Mouse (Mus musculus) lung, postnatal 0 days (tissue): Measurements from ENCODE around the gene Nck2.

Experiments used
- CTCF ChIP-seq: IDR thresholded peaks from 2 replicates; pipeline ENCODE4 v1.5.1; 2016; ENCODE audit warnings: antibody characterized with exemption, mild to moderate bottlenecking
- EP300 ChIP-seq: IDR thresholded peaks from 2 replicates; pipeline ENCODE4 v1.6.1; 2016; ENCODE audit warnings: antibody characterized with exemption, mild to moderate bottlenecking, control low read depth

DNA sequence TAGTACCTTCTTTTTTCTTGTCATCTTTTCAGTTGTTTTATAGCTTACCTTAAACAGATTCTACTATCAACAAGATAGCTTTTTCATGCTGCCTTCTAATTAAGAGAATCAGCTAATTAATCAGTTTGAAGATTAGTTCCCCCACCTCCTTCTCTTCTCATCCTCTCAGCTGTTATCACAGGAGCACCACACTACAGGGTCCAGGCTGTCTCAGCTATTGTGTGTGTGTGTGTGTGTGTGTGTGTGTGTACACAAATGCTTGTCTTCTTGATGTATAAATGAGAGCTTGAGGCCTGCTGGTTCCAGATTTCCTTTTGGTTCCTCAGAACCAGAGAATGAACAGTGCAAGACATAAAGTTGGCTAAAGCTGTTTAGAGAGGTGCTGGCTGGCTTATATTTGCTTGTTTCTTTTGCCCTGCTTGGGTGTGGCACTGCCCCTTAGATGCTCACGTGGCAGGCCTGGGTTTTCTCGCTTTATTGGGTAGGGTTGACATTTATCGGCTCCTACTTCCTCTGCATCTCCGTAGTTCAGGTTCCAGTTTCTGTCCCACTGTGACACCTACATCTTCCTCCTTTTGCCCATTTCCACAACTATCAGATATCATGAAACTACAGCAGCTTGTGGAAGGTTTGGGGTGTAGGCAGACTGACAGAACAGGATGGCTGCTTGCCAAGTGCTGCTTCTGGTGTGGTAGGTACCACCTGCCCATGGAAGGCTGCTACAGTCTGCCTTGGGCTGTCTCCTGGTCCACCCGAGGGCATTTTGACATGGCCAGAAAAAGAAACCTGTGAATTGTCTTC lies 29.6 kb downstream of the Nck2 start:
- TF ChIP-seq CTCF (no peak), EP300 (no peak)
